Mouse (Mus musculus) liver, adult 2 months (tissue): Measurements from ENCODE around the gene Sesn2.

Experiments
- CTCF ChIP-seq: fragments of 200-500 bp; IDR thresholded peaks from 2 replicates; pipeline ENCODE4 v1.5.1; 2011; ENCODE audit warnings: low read depth, low read length, control low read depth
- POLR2A ChIP-seq: fragments of 200-500 bp; IDR thresholded peaks from 2 replicates; pipeline ENCODE4 v1.6.1; 2011; ENCODE audit warnings: low read length, control low read depth; ENCODE audit not compliant: insufficient read depth; ENCODE audit errors: extremely low read depth

- TF ChIP-seq CTCF (no peak), POLR2A (no peak)
Observed at GRCm38 (mm10) chr4:132539481-132539880, 29.2 kb upstream of the Sesn2 start.
